Mouse (Mus musculus) ES-E14 (cell line): Measurements from ENCODE around the gene Tmem106c.
A peak's percentile ranks its signal among the peaks of the same experiment; 100 is the strongest.

Experiments
- CHD2 ChIP-seq: IDR thresholded peaks from 2 replicates; pipeline ENCODE4 v1.6.1; 2014; ENCODE audit warnings: mild to moderate bottlenecking, low read depth, low read length, inconsistent platforms
- HCFC1 ChIP-seq: IDR thresholded peaks from 2 replicates; pipeline ENCODE4 v1.6.1; 2012; ENCODE audit warnings: low read length, inconsistent platforms, borderline replicate concordance; ENCODE audit not compliant: insufficient read depth
- MAFK ChIP-seq: IDR thresholded peaks from 2 replicates; pipeline ENCODE4 v1.6.1; 2014; ENCODE audit warnings: mild to moderate bottlenecking, low read depth, low read length, inconsistent platforms; ENCODE audit not compliant: insufficient read depth
- ZC3H11A ChIP-seq: IDR thresholded peaks from 2 replicates; pipeline ENCODE4 v1.6.1; 2012; ENCODE audit warnings: low read depth, mild to moderate bottlenecking, inconsistent platforms, low read length, borderline replicate concordance
- ZNF384 ChIP-seq: IDR thresholded peaks from 2 replicates; pipeline ENCODE4 v1.6.1; 2012; ENCODE audit warnings: low read depth, low read length, inconsistent platforms

DNA sequence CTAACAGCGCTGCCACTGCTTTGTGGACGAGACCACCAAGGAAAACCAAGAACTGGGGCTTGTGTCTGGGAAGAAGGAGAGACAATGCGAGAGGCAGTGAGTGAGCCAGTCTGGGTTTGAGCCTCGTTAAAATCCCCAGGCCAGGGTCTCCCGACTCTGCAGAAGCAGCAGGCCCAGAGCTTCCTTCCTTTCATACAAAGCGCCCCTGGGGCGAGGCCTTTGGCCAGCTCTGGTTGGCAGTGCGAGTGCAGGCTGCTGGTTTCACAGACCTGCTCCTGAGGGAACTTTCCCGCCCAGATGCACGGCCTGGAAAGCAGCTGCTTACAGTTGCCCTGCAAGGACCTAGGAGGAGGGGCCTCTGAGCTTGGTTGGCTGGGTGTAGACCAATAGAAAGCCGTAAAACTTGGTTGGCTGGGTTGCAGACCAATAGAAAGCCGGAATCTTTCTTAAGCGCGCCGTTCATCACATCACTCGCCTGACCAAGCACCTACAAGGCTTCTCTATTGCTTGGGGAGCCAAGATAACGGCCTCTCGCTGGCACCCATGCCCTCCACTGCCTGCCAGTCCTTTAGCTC is 28.8 kb downstream of the Tmem106c start:
- TF ChIP-seq ZNF384 (no peak), MAFK (no peak), ZC3H11A (no peak), CHD2 (peak; percentile 88), HCFC1 (no peak)
